Mouse (Mus musculus) MEL (cell line): Measurements from ENCODE around the gene Trim46. TPM values are rescaled to one million over a fixed set of nuclear protein-coding genes. Genes with fewer than 3 reads are reported as not detected.

Experiments
- DNase-seq: peaks from one replicate; pipeline ENCODE4 v3.0.0; 2011; ENCODE audit warnings: low read depth, low spot score
- H3K27ac ChIP-seq: 2 replicates; pipeline ENCODE4 v1.5.1; 2012; ENCODE audit warnings: low read depth, mild to moderate bottlenecking, control low read depth, low read length, moderate library complexity; ENCODE audit not compliant: control insufficient read depth
- H3K27me3 ChIP-seq, 2 experiments: fragments of 150-350 bp in 1 of 2; sonication (generic) in 1 of 2; 2 replicates each; pipeline ENCODE4 v1.6.1; 2012; ENCODE audit warnings: low read length in 2 of 2, mild to moderate bottlenecking in 2 of 2, improper control_type of control experiment in 1 of 2, moderate library complexity in 1 of 2; ENCODE audit not compliant: insufficient read depth in 2 of 2, control insufficient read depth in 1 of 2
- H3K36me3 ChIP-seq, 2 experiments: 2 replicates each; pipeline ENCODE4 v1.6.1; 2012 to 2014; ENCODE audit warnings: low read length in 2 of 2, improper control_type of control experiment in 1 of 2, inconsistent platforms in 1 of 2, mild to moderate bottlenecking in 1 of 2; ENCODE audit not compliant: insufficient read depth in 2 of 2, control insufficient read depth in 1 of 2
- H3K4me1 ChIP-seq, 2 experiments: fragments of 150-350 bp in 1 of 2; sonication (generic) in 1 of 2; 2 replicates each; pipeline ENCODE4 v1.6.1; 2012; ENCODE audit warnings: low read length in 2 of 2, improper control_type of control experiment in 1 of 2, mild to moderate bottlenecking in 1 of 2; ENCODE audit not compliant: insufficient read depth in 2 of 2, control insufficient read depth in 1 of 2
- H3K4me3 ChIP-seq, 2 experiments: fragments of 150-350 bp in 1 of 2; sonication (generic) in 1 of 2; 2 replicates each; pipeline ENCODE4 v1.5.1; 2012; ENCODE audit warnings: low read depth in 2 of 2, low read length in 2 of 2, mild to moderate bottlenecking in 2 of 2, moderate library complexity in 2 of 2, control low read depth in 1 of 2, improper control_type of control experiment in 1 of 2; ENCODE audit not compliant: control insufficient read depth in 1 of 2, insufficient read depth in 1 of 2
- H3K79me2 ChIP-seq: 2 replicates; pipeline ENCODE4 v1.6.1; 2012; ENCODE audit warnings: mild to moderate bottlenecking, low read length, moderate library complexity; ENCODE audit not compliant: control insufficient read depth, poor library complexity, insufficient read depth
- H3K9ac ChIP-seq: 2 replicates; pipeline ENCODE4 v1.6.1; 2012; ENCODE audit warnings: low read depth, mild to moderate bottlenecking, control low read depth, low read length, moderate library complexity; ENCODE audit not compliant: control insufficient read depth, poor library complexity, severe bottlenecking
- H3K9me3 ChIP-seq: fragments of 150-350 bp; sonication (generic); replicated peaks from 2 replicates; pipeline ENCODE4 v1.6.1; 2012; ENCODE audit warnings: mild to moderate bottlenecking, low read length, improper control_type of control experiment, moderate library complexity; ENCODE audit not compliant: insufficient read depth
- BHLHE40 ChIP-seq: IDR thresholded peaks from 2 replicates; pipeline ENCODE4 v1.6.1; 2012; ENCODE audit warnings: low read depth, mild to moderate bottlenecking, inconsistent platforms, low read length, improper control_type of control experiment, borderline replicate concordance
- CHD1 ChIP-seq: IDR thresholded peaks from 2 replicates; pipeline ENCODE4 v1.6.1; 2012; ENCODE audit warnings: low read depth, mild to moderate bottlenecking, inconsistent platforms, low read length, improper control_type of control experiment
- CTCF ChIP-seq, 3 experiments: IDR thresholded peaks in 2 of 3; conservative IDR thresholded peaks in 1 of 3; 2 replicates each; pipeline ENCODE4 v1.5.1; 2011 to 2012; ENCODE audit warnings: low read length in 3 of 3, low read depth in 2 of 3, mild to moderate bottlenecking in 2 of 3, improper control_type of control experiment in 1 of 3, inconsistent platforms in 1 of 3, mixed read lengths in 1 of 3, moderate library complexity in 1 of 3; ENCODE audit not compliant: control insufficient read depth in 1 of 3, insufficient read depth in 1 of 3, poor library complexity in 1 of 3, severe bottlenecking in 1 of 3
- EP300 ChIP-seq, 2 experiments: IDR thresholded peaks; 2 replicates each; pipeline ENCODE4 v1.6.1; 2011; ENCODE audit warnings: improper control_type of control experiment in 2 of 2, low read length in 2 of 2, low read depth in 1 of 2, mild to moderate bottlenecking in 1 of 2
- GABPA ChIP-seq: IDR thresholded peaks from 2 replicates; pipeline ENCODE4 v1.6.1; 2012; ENCODE audit warnings: low read depth, mild to moderate bottlenecking, inconsistent platforms, low read length, improper control_type of control experiment, moderate library complexity
- JUND ChIP-seq: IDR thresholded peaks from 2 replicates; pipeline ENCODE4 v1.6.1; 2011; ENCODE audit warnings: low read depth, mild to moderate bottlenecking, improper control_type of control experiment, low read length
- MAFK ChIP-seq: IDR thresholded peaks from 2 replicates; pipeline ENCODE4 v1.6.1; 2011; ENCODE audit warnings: low read depth, mild to moderate bottlenecking, low read length, improper control_type of control experiment, borderline replicate concordance
- MAX ChIP-seq: IDR thresholded peaks from 2 replicates; pipeline ENCODE4 v1.6.1; 2011; ENCODE audit warnings: low read length, improper control_type of control experiment
- MAZ ChIP-seq: IDR thresholded peaks from 2 replicates; pipeline ENCODE4 v1.6.1; 2012; ENCODE audit warnings: low read depth, mild to moderate bottlenecking, inconsistent platforms, low read length, improper control_type of control experiment
- MEF2A ChIP-seq: IDR thresholded peaks from 2 replicates; pipeline ENCODE4 v1.6.1; 2014; ENCODE audit warnings: low read depth, mild to moderate bottlenecking, inconsistent platforms, low read length, improper control_type of control experiment; ENCODE audit not compliant: poor library complexity, insufficient replicate concordance, severe bottlenecking; ENCODE audit errors: extremely low read depth
- POLR2A ChIP-seq, 2 experiments: IDR thresholded peaks; 2 replicates each; pipeline ENCODE4 v1.6.1; 2011 to 2012; ENCODE audit warnings: low read length in 2 of 2, mild to moderate bottlenecking in 2 of 2, control low read depth in 1 of 2, improper control_type of control experiment in 1 of 2, low read depth in 1 of 2, moderate library complexity in 1 of 2; ENCODE audit not compliant: control insufficient read depth in 1 of 2, insufficient read depth in 1 of 2, poor library complexity in 1 of 2
- POLR2AphosphoS2 ChIP-seq: IDR thresholded peaks from 2 replicates; pipeline ENCODE4 v1.6.1; 2011; ENCODE audit warnings: low read length, improper control_type of control experiment
- RAD21 ChIP-seq: IDR thresholded peaks from 2 replicates; pipeline ENCODE4 v1.6.1; 2011; ENCODE audit warnings: mild to moderate bottlenecking, low read depth, low read length, improper control_type of control experiment
- RCOR1 ChIP-seq: IDR thresholded peaks from 2 replicates; pipeline ENCODE4 v1.6.1; 2012; ENCODE audit warnings: low read depth, mild to moderate bottlenecking, inconsistent platforms, low read length, improper control_type of control experiment
- SMC3 ChIP-seq: IDR thresholded peaks from 2 replicates; pipeline ENCODE4 v1.6.1; 2011; ENCODE audit warnings: low read depth, low read length, improper control_type of control experiment
- TAL1 ChIP-seq: IDR thresholded peaks from 2 replicates; pipeline ENCODE4 v1.6.1; 2012; ENCODE audit warnings: mild to moderate bottlenecking, inconsistent platforms, low read length, moderate library complexity, mixed read lengths
- TCF12 ChIP-seq: IDR thresholded peaks from 2 replicates; pipeline ENCODE4 v1.6.1; 2014; ENCODE audit warnings: low read depth, mild to moderate bottlenecking, inconsistent platforms, low read length, improper control_type of control experiment, moderate library complexity
- USF2 ChIP-seq, 2 experiments: IDR thresholded peaks; 2 replicates each; pipeline ENCODE4 v1.6.1; 2011 to 2012; ENCODE audit warnings: improper control_type of control experiment in 2 of 2, low read length in 2 of 2, borderline replicate concordance in 1 of 2, inconsistent platforms in 1 of 2, low read depth in 1 of 2, mild to moderate bottlenecking in 1 of 2; ENCODE audit not compliant: insufficient read depth in 1 of 2
- ZC3H11A ChIP-seq: IDR thresholded peaks from 2 replicates; pipeline ENCODE4 v1.6.1; 2012; ENCODE audit warnings: low read depth, mild to moderate bottlenecking, inconsistent platforms, low read length, improper control_type of control experiment
- ZKSCAN1 ChIP-seq: IDR thresholded peaks from 2 replicates; pipeline ENCODE4 v1.6.1; 2012; ENCODE audit warnings: low read depth, mild to moderate bottlenecking, inconsistent platforms, low read length, improper control_type of control experiment, moderate library complexity
- ZMIZ1 ChIP-seq: IDR thresholded peaks from 2 replicates; pipeline ENCODE4 v1.6.1; 2012; ENCODE audit warnings: low read depth, mild to moderate bottlenecking, inconsistent platforms, low read length, improper control_type of control experiment, moderate library complexity
- polyA plus RNA-seq, 2 experiments: library from polyadenylated mRNA; stranded (reverse) in 1 of 2; unstranded in 1 of 2; fragments of >175 nt in 1 of 2; fragments of >200 nt in 1 of 2; gene quantifications; 2 replicates each; pipeline versions ENCODE4 v1.2.1 to v1.2.4; 2012; ENCODE audit warnings: low replicate concordance in 2 of 2, low read depth in 1 of 2; ENCODE audit not compliant: insufficient read length in 2 of 2, insufficient read depth in 1 of 2, missing spikeins in 1 of 2
- total RNA-seq: library from RNA; depleted of rRNA; stranded (reverse); fragments of 300-350 nt; gene quantifications from 2 replicates; pipeline ENCODE4 v1.2.3, GENCODE M21; 2012

Gene Trim46
- total and polyA plus RNA-seq, 3 experiments, result 3.3 to 7.7 TPM; not detected in 1

- peaks cover 0 to 4% of the 10 kb centered on the region in 2 experiments; a peak in 3 of 4 replicates for H3K27me3 ChIP-seq
- peaks cover 7 to 31% of the 10 kb centered on the region in 2 experiments; a peak in 3 of 4 replicates for H3K36me3 ChIP-seq
- H3K79me2 ChIP-seq, result peaks cover 13% of the 10 kb centered on the region
- H3K9ac ChIP-seq, result peak overlapping the region; percentile 15
- DNase-seq, result peak; percentile 76
- no peak for TF ChIP-seq ZKSCAN1
- TF ChIP-seq MAZ, result no peak
- no peak for TF ChIP-seq EP300 (IDR thresholded peaks at IDR 0.05; ENCODE audit: low read depth in 1 of 2, low read length in 2 of 2)
- TF ChIP-seq CHD1, result no peak
- TF ChIP-seq BHLHE40, result no peak
- TF ChIP-seq MEF2A, result no peak
- TF ChIP-seq TAL1, result no peak
- TF ChIP-seq ZMIZ1, result 0 out of 2 replicates have a peak, but pooled peaks have one; percentile 15
- TF ChIP-seq RCOR1, result no peak
- TF ChIP-seq TCF12, result no peak
- no peak for TF ChIP-seq MAX
- TF ChIP-seq MAFK, result no peak
- TF ChIP-seq GABPA, result no peak
- peak; percentile 100 for TF ChIP-seq POLR2AphosphoS2
- TF ChIP-seq USF2 (IDR thresholded peaks at IDR 0.05; ENCODE audit: borderline replicate concordance in 1 of 2, insufficient read depth in 1 of 2, low read depth in 1 of 2, low read length in 2 of 2), result no peak
- TF ChIP-seq CTCF (IDR thresholded peaks at IDR 0.05 in 2 of 3, conservative IDR thresholded peaks at IDR 0.05 in 1 of 3; ENCODE audit: control insufficient read depth in 1 of 3, insufficient read depth in 1 of 3, low read depth in 2 of 3, low read length in 3 of 3, poor library complexity in 1 of 3, severe bottlenecking in 1 of 3), result peak; percentile 71 to 85 (median 85)
- TF ChIP-seq ZC3H11A, result peak; percentile 44; the same call in 1 of the 2 replicates
- peak; percentile 39 to 50; a peak in 2 of 4 replicates for TF ChIP-seq POLR2A (IDR thresholded peaks at IDR 0.05; ENCODE audit: control insufficient read depth in 1 of 2, insufficient read depth in 1 of 2, low read depth in 1 of 2, low read length in 2 of 2, poor library complexity in 1 of 2)
- peak; percentile 70 for TF ChIP-seq RAD21
- no peak for TF ChIP-seq JUND
- peak; percentile 46 for TF ChIP-seq SMC3
- H3K27ac ChIP-seq, result peak overlapping the region; percentile 11; the same call in 1 of the 2 replicates
- H3K4me1 ChIP-seq, result peaks cover 15 to 34% of the 10 kb centered on the region in 2 experiments; a peak in 3 of 4 replicates
- no peak overlapping the region for H3K4me3 ChIP-seq
- H3K9me3 ChIP-seq, result no peaks in the 10 kb centered on the region
These were observed 4.4 kb upstream of the Trim46 start for GRCm38 (mm10) chr3:89250435-89251040.
